Mouse (Mus musculus): ENCODE results near the gene Arsk. TPM values are rescaled to one million over a fixed set of nuclear protein-coding genes. Genes with fewer than 3 reads are reported as not detected.
A peak's percentile ranks its signal among the peaks of the same experiment; 100 is the strongest.

The Arsk gene
- polyA plus RNA-seq, 1 experiment from 2014 or later = 4.2 TPM

DNA sequence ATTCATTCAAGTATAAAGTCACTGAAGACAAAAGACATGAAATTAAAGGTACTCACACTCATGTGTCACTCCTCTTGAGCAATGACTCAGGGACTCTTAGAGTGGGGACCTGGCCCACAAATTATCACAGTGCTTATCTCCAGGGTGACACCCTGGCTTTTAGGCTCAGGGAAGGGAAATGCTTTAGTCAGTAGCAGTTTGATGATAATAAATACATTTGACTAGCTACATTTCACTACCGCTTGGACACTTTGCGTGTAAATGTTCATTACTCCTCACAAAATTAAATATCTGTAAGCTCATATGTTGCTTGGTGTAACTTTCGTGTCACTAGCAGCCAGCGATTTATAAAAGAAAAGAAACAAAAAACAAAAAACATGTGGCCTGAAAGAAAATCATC lies 81.0 kb downstream of the Arsk start:
- Histone ChIP-seq H3K27me3 (ENCODE audit: insufficient read depth, poor library complexity, severe bottlenecking) (no peaks in the 10 kb centered on the region), H3K27ac (peak overlapping the region; percentile 96), H3K4me1 (replicated peaks) (peaks cover 9% of the 10 kb centered on the region), H3K4me3 (peak overlapping the region; percentile 84), H3K9me3 (no peaks in the 10 kb centered on the region), H3K36me3 (no peaks in the 10 kb centered on the region)
- 79% methylated on average over 4 of the region's 4 CpGs for WGBS
- no peak for DNase-seq (ENCODE audit: low spot score)

GRCm38 (mm10) chr13:76014511-76014910 lies 83.9 kb downstream of the Arsk start:
- no peak for DNase-seq (ENCODE audit: low spot score)

More at GRCm38 (mm10) chr13:76014511-76014910, 83.9 kb downstream of the Arsk start:
- 80% methylated on average over 2 of the region's 2 CpGs for WGBS
- no peaks in the 10 kb centered on the region for H3K27me3 ChIP-seq (ENCODE audit: insufficient read depth, poor library complexity, severe bottlenecking)
- H3K36me3 ChIP-seq = no peaks in the 10 kb centered on the region
- H3K9me3 ChIP-seq = no peaks in the 10 kb centered on the region
- no peak overlapping the region for H3K4me3 ChIP-seq
- peaks cover 9% of the 10 kb centered on the region for H3K4me1 ChIP-seq (replicated peaks)
- H3K27ac ChIP-seq = no peak overlapping the region

Other genes with a start within 250 kb of the Arsk start
- gene Rhobtb3, start 154.7 kb downstream of the Arsk start, polyA plus RNA-seq (2016; fragmentation: Nextera tagmentation; extraction: Ambion mirVana) = 39.8 and 42.4 TPM in 2 replicates
- 0.47 and 0.77 TPM in 2 replicates for gene Spata9, start 131.5 kb downstream of the Arsk start, polyA plus RNA-seq (2016; fragmentation: Nextera tagmentation; extraction: Ambion mirVana)
- gene Rfesd, start 79.9 kb downstream of the Arsk start, polyA plus RNA-seq (2016; fragmentation: Nextera tagmentation; extraction: Ambion mirVana) = 20.8 and 25.8 TPM in 2 replicates
- 0.39 and 0.50 TPM in 2 replicates for gene Gpr150, start 41.7 kb downstream of the Arsk start, polyA plus RNA-seq (2016; fragmentation: Nextera tagmentation; extraction: Ambion mirVana)
- 10.7 and 12.4 TPM in 2 replicates for gene Ttc37, start 74 bp upstream of the Arsk start, polyA plus RNA-seq (2016; fragmentation: Nextera tagmentation; extraction: Ambion mirVana)
- gene Fam81b, start 206.4 kb upstream of the Arsk start, polyA plus RNA-seq (2016; fragmentation: Nextera tagmentation; extraction: Ambion mirVana) = 0.71 and 1.3 TPM in 2 replicates

Data from hindbrain, embryonic 10.5 days (tissue).